In genomic region chr3:95450408-95450807, GRCm38 (mm10) we compare ENCODE assay signal across 8 mouse cellular contexts. TPM values are rescaled to one million over a fixed set of nuclear protein-coding genes. Genes with fewer than 3 reads are reported as not detected.
DNase-seq lines count a peak whose midpoint lies in the region; ATAC-seq and TF ChIP-seq lines count a peak whose summit lies in the region.

No protein-coding gene starts in this region.

- no peak overlapping the region for H3K27ac ChIP-seq in hindbrain, embryonic 11.5 days (ENCODE audit: low read depth, low read length)
- H3K27ac ChIP-seq in hindbrain, embryonic 16.5 days (ENCODE audit: low read depth, low read length): no peak overlapping the region
- no peak overlapping the region for H3K27ac ChIP-seq in ES-Bruce4 (ENCODE audit: insufficient read depth, low read length)
- no peak overlapping the region for H3K27ac ChIP-seq in limb, embryonic 14.5 days (replicated peaks; ENCODE audit: low read depth, low read length)
- H3K27ac ChIP-seq in neural tube, embryonic 14.5 days (ENCODE audit: low read depth, low read length): no peak overlapping the region

- H3K4me3 ChIP-seq in hindbrain, embryonic 11.5 days (ENCODE audit: low read depth, low read length): no peak overlapping the region
- H3K4me3 ChIP-seq in hindbrain, embryonic 16.5 days (ENCODE audit: low read length): no peak overlapping the region
- H3K4me3 ChIP-seq in ES-Bruce4 (ENCODE audit: low read depth, low read length): no peak overlapping the region
- H3K4me3 ChIP-seq in limb, embryonic 14.5 days (replicated peaks; ENCODE audit: low read length): no peak overlapping the region
- no peak overlapping the region for H3K4me3 ChIP-seq in neural tube, embryonic 14.5 days (ENCODE audit: low read depth, low read length)

- no peaks in the 10 kb centered on the region for H3K4me1 ChIP-seq in hindbrain, embryonic 11.5 days (replicated peaks; ENCODE audit: control insufficient read depth, insufficient read depth, low read length)
- H3K4me1 ChIP-seq in hindbrain, embryonic 16.5 days (ENCODE audit: control insufficient read depth, insufficient read depth, low read depth, low read length): no peaks in the 10 kb centered on the region
- no peaks in the 10 kb centered on the region for H3K4me1 ChIP-seq in ES-Bruce4 (ENCODE audit: control insufficient read depth, insufficient read depth, low read length)
- H3K4me1 ChIP-seq in limb, embryonic 14.5 days (ENCODE audit: control insufficient read depth, insufficient read depth, low read length): no peaks in the 10 kb centered on the region
- H3K4me1 ChIP-seq in neural tube, embryonic 14.5 days (ENCODE audit: control insufficient read depth, insufficient read depth, low read length): no peaks in the 10 kb centered on the region

- 58% methylated on average over 1 of the region's 1 CpGs for WGBS in hindbrain, embryonic 11.5 days
- WGBS in hindbrain, embryonic 16.5 days: 56% methylated on average over 1 of the region's 1 CpGs
- WGBS in limb, embryonic 14.5 days: 62% methylated on average over 1 of the region's 1 CpGs
- WGBS in neural tube, embryonic 14.5 days: 61% methylated on average over 1 of the region's 1 CpGs

- no peak for TF ChIP-seq POLR2A in ES-Bruce4 (IDR thresholded peaks at IDR 0.05; ENCODE audit: insufficient read depth, low read length)
- TF ChIP-seq POLR2A in limb, embryonic 14.5 days (IDR thresholded peaks at IDR 0.05; ENCODE audit: borderline replicate concordance, extremely low read depth, insufficient read depth, insufficient read length): no peak

- TF ChIP-seq EP300 in ES-Bruce4 (IDR thresholded peaks at IDR 0.05; ENCODE audit: insufficient read depth, low read depth, low read length): no peak

- TF ChIP-seq CTCF in ES-Bruce4 (IDR thresholded peaks at IDR 0.05; ENCODE audit: low read depth, low read length): peak; percentile 3

- H3K4me2 ChIP-seq in hindbrain, embryonic 11.5 days (replicated peaks; ENCODE audit: low read depth, low read length): no peak overlapping the region
- no peak overlapping the region for H3K4me2 ChIP-seq in hindbrain, embryonic 16.5 days (ENCODE audit: low read length)
- H3K4me2 ChIP-seq in limb, embryonic 14.5 days (replicated peaks; ENCODE audit: low read depth, low read length, severe bottlenecking): no peak overlapping the region
- H3K4me2 ChIP-seq in neural tube, embryonic 14.5 days (ENCODE audit: low read depth, low read length): no peak overlapping the region

- no peak overlapping the region for H3K9ac ChIP-seq in hindbrain, embryonic 11.5 days (ENCODE audit: low read depth, low read length)
- no peak overlapping the region for H3K9ac ChIP-seq in hindbrain, embryonic 16.5 days (ENCODE audit: low read depth, low read length)
- H3K9ac ChIP-seq in ES-Bruce4 (ENCODE audit: low read depth, poor library complexity, severe bottlenecking): no peak overlapping the region
- no peak overlapping the region for H3K9ac ChIP-seq in limb, embryonic 14.5 days (ENCODE audit: low read depth, low read length, severe bottlenecking)
- H3K9ac ChIP-seq in neural tube, embryonic 14.5 days (replicated peaks; ENCODE audit: low read depth, low read length): no peak overlapping the region

- no peaks in the 10 kb centered on the region for H3K36me3 ChIP-seq in hindbrain, embryonic 11.5 days (ENCODE audit: control insufficient read depth, insufficient read depth, low read length)
- peaks cover 5% of the 10 kb centered on the region for H3K36me3 ChIP-seq in hindbrain, embryonic 16.5 days (ENCODE audit: control insufficient read depth, insufficient read depth, low read length)
- H3K36me3 ChIP-seq in ES-Bruce4 (ENCODE audit: control insufficient read depth, insufficient read depth, low read length, poor library complexity, severe bottlenecking): peaks cover 13% of the 10 kb centered on the region
- H3K36me3 ChIP-seq in limb, embryonic 14.5 days (ENCODE audit: control insufficient read depth, insufficient read depth, low read length): peaks cover 50% of the 10 kb centered on the region
- peaks cover 17% of the 10 kb centered on the region for H3K36me3 ChIP-seq in neural tube, embryonic 14.5 days (ENCODE audit: control insufficient read depth, insufficient read depth, low read length)

- no peaks in the 10 kb centered on the region for H3K27me3 ChIP-seq in hindbrain, embryonic 11.5 days (ENCODE audit: control insufficient read depth, insufficient read depth, low read length)
- no peaks in the 10 kb centered on the region for H3K27me3 ChIP-seq in hindbrain, embryonic 16.5 days (replicated peaks; ENCODE audit: control insufficient read depth, insufficient read depth, low read length)
- no peaks in the 10 kb centered on the region for H3K27me3 ChIP-seq in ES-Bruce4 (ENCODE audit: control insufficient read depth, insufficient read depth, low read length, poor library complexity, severe bottlenecking)
- no peaks in the 10 kb centered on the region for H3K27me3 ChIP-seq in limb, embryonic 14.5 days (ENCODE audit: control insufficient read depth, insufficient read depth, low read length)
- H3K27me3 ChIP-seq in neural tube, embryonic 14.5 days (ENCODE audit: control insufficient read depth, insufficient read depth, low read length): no peaks in the 10 kb centered on the region

- H3K9me3 ChIP-seq in hindbrain, embryonic 11.5 days (ENCODE audit: control insufficient read depth, low read length): no peaks in the 10 kb centered on the region
- no peaks in the 10 kb centered on the region for H3K9me3 ChIP-seq in hindbrain, embryonic 16.5 days (ENCODE audit: control insufficient read depth, low read length)
- no peaks in the 10 kb centered on the region for H3K9me3 ChIP-seq in ES-Bruce4 (replicated peaks; ENCODE audit: control insufficient read depth, insufficient read depth, low read length, poor library complexity, severe bottlenecking)
- H3K9me3 ChIP-seq in limb, embryonic 14.5 days (ENCODE audit: control insufficient read depth, low read length): no peaks in the 10 kb centered on the region
- no peaks in the 10 kb centered on the region for H3K9me3 ChIP-seq in neural tube, embryonic 14.5 days (ENCODE audit: control insufficient read depth, low read length)

- ATAC-seq in hindbrain, embryonic 11.5 days (ENCODE audit: low FRiP score): no peak
- no peak for ATAC-seq in hindbrain, embryonic 16.5 days
- ATAC-seq in limb, embryonic 14.5 days (ENCODE audit: low FRiP score, low read depth): no peak
- peak; percentile 44; the same call in 1 of the 2 replicates for ATAC-seq in neural tube, embryonic 14.5 days (ENCODE audit: low read depth)

- peak; percentile 54 for DNase-seq in hindbrain, embryonic 11.5 days (ENCODE audit: low spot score)
- peak; percentile 64 for DNase-seq in c-Kit-positive CD71-positive TER-119-negative erythroid progenitor cells, embryonic 14.5 days (ENCODE audit: low read depth)
- peak; percentile 44 to 47 for DNase-seq in heart, postnatal 36 days
- DNase-seq in limb, embryonic 14.5 days (ENCODE audit: low spot score): peak; percentile 74
- no peak for DNase-seq in Muller cell, postnatal 12 days (ENCODE audit: inconsistent ontology term)

- intact Hi-C loops in heart, postnatal 36 days (cut with DNase I): loop anchor here (1.0 to 5.0 kb wide), 2 partner anchors 101 to 138 kb away; partner anchors contain the start of gene Cers2

RNA-seq across cellular contexts. Expression of gene Arnt, which starts 16.2 kb away (rescaled TPM):
- polyA plus RNA-seq in hindbrain, embryonic 11.5 days (2014; fragmentation: Nextera tagmentation; extraction: Ambion mirVana): 21.8 and 24.8 TPM in 2 replicates
- 15.0 and 17.8 TPM in 2 replicates for polyA plus RNA-seq in hindbrain, embryonic 16.5 days (2015; fragmentation: Nextera tagmentation; extraction: Ambion mirVana)
- polyA plus RNA-seq in ES-Bruce4 (2011; ENCODE audit: insufficient read depth, insufficient read length, low read depth, missing spikeins): 70.9 and 75.5 TPM in 2 replicates
- 10 to 100 TPM; 39.7 to 43.0 TPM for total RNA-seq in heart, postnatal 36 days (2021)
- 57.1 and 70.3 TPM in 2 replicates for polyA plus RNA-seq in limb, embryonic 14.5 days (2012; rRNA removed)
- polyA plus RNA-seq in limb, embryonic 14.5 days (2014; fragmentation: Nextera tagmentation; extraction: Ambion mirVana): 37.9 and 44.8 TPM in 2 replicates
- polyA plus RNA-seq in neural tube, embryonic 14.5 days (2014; fragmentation: Nextera tagmentation; extraction: Ambion mirVana): 12.5 and 18.6 TPM in 2 replicates

RNA-seq across cellular contexts. Expression of gene 4930558C23Rik, which starts 47.8 kb away (rescaled TPM):
- polyA plus RNA-seq in hindbrain, embryonic 11.5 days (2014; fragmentation: Nextera tagmentation; extraction: Ambion mirVana): not detected in 2 replicates
- not detected in 2 replicates for polyA plus RNA-seq in hindbrain, embryonic 16.5 days (2015; fragmentation: Nextera tagmentation; extraction: Ambion mirVana)
- polyA plus RNA-seq in ES-Bruce4 (2011; ENCODE audit: insufficient read depth, insufficient read length, low read depth, missing spikeins): 0.84 and 2.2 TPM in 2 replicates
- not detected for total RNA-seq in heart, postnatal 36 days (2021)
- polyA plus RNA-seq in limb, embryonic 14.5 days (2012; rRNA removed): 0.18 TPM in 1 of 2 replicates, not detected in the other
- not detected in 2 replicates for polyA plus RNA-seq in limb, embryonic 14.5 days (2014; fragmentation: Nextera tagmentation; extraction: Ambion mirVana)
- not detected in 2 replicates for polyA plus RNA-seq in neural tube, embryonic 14.5 days (2014; fragmentation: Nextera tagmentation; extraction: Ambion mirVana)

RNA-seq across cellular contexts. Expression of gene Ctsk, which starts 48.6 kb away (rescaled TPM):
- 10.3 and 10.9 TPM in 2 replicates for polyA plus RNA-seq in hindbrain, embryonic 11.5 days (2014; fragmentation: Nextera tagmentation; extraction: Ambion mirVana)
- polyA plus RNA-seq in hindbrain, embryonic 16.5 days (2015; fragmentation: Nextera tagmentation; extraction: Ambion mirVana): 8.4 and 10.0 TPM in 2 replicates
- not detected in 2 replicates for polyA plus RNA-seq in ES-Bruce4 (2011; ENCODE audit: insufficient read depth, insufficient read length, low read depth, missing spikeins)
- 1 to 10 TPM; 9.5 to 9.6 TPM for total RNA-seq in heart, postnatal 36 days (2021)
- 53.2 and 65.1 TPM in 2 replicates for polyA plus RNA-seq in limb, embryonic 14.5 days (2012; rRNA removed)
- 82.1 and 103 TPM in 2 replicates for polyA plus RNA-seq in limb, embryonic 14.5 days (2014; fragmentation: Nextera tagmentation; extraction: Ambion mirVana)
- polyA plus RNA-seq in neural tube, embryonic 14.5 days (2014; fragmentation: Nextera tagmentation; extraction: Ambion mirVana): 2.4 and 17.0 TPM in 2 replicates
